Comparison of ENCODE assay signal across 20 mouse cellular contexts in the genomic region with DNA sequence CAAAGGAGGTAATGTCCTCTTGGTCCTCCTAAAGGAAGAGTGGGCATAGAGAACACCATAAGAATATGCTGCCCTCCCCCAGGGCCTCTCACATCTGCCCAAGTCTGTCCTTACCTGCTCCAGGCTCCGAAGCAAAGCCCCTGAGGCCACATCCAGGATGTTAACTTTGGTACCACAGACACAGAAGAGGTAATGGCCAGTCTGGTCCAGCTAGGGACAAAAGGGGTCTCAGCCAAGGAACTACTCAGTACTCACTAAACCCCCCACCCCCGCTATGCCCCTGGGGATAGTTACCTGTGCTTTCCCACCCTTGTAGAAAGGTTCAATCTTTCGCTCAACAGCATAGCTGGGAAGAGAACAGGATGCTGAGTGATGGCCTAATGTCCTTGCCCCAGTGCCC. TPM values are rescaled to one million over a fixed set of nuclear protein-coding genes. Genes with fewer than 3 reads are reported as not detected.
A peak's percentile ranks its signal among the peaks of the same experiment; 100 is the strongest.
DNase-seq lines count a peak whose midpoint lies in the region; ATAC-seq and TF ChIP-seq lines count a peak whose summit lies in the region.
"Had no signal": no experiment of that assay in that cellular context is flagged by ENCODE, and none has a peak within 500 bp of the region (broad histone marks: within the 10 kb centered on the region; RNA-seq: fewer than 3 reads in every experiment).

No protein-coding gene starts in this region.

- H3K9me3 ChIP-seq in forebrain, embryonic 13.5 days (replicated peaks), result no peaks in the 10 kb centered on the region
- H3K9me3 ChIP-seq in forebrain, postnatal 0 days (ENCODE audit: low read length), result no peaks in the 10 kb centered on the region
- no peaks in the 10 kb centered on the region for H3K9me3 ChIP-seq in lung, embryonic 14.5 days (ENCODE audit: low read depth, low read length)
- H3K9me3 ChIP-seq in embryonic facial prominence, embryonic 12.5 days, result no peaks in the 10 kb centered on the region
- H3K9me3 ChIP-seq in liver, embryonic 15.5 days (replicated peaks), result no peaks in the 10 kb centered on the region
- H3K9me3 ChIP-seq: limb, embryonic 12.5 days; megakaryocyte, embryonic 14.5 days; stomach, embryonic 15.5 days had no signal

- no peak for ATAC-seq in forebrain, embryonic 13.5 days
- no peak for ATAC-seq in forebrain, postnatal 0 days
- ATAC-seq in lung, embryonic 14.5 days (ENCODE audit: insufficient read depth), result no peak
- no peak for ATAC-seq in embryonic facial prominence, embryonic 12.5 days (ENCODE audit: insufficient number of reproducible peaks, insufficient read depth, low FRiP score, low TSS enrichment)
- ATAC-seq in liver, embryonic 15.5 days (ENCODE audit: insufficient read depth), result no peak
- ATAC-seq in granulocyte monocyte progenitor cell, adult 5-6 weeks (replicated peaks; ENCODE audit: poor library complexity, severe bottlenecking), result no peak
- ATAC-seq: CD4-positive, CD25-positive, alpha-beta regulatory T cell, adult 4 months; hindbrain, postnatal 0 days had no signal

- WGBS in forebrain, embryonic 13.5 days, result 98% methylated on average over 3 of the region's 3 CpGs
- WGBS in forebrain, postnatal 0 days, result 95% methylated on average over 3 of the region's 3 CpGs
- 94% methylated on average over 3 of the region's 3 CpGs for WGBS in lung, embryonic 14.5 days
- 95% methylated on average over 3 of the region's 3 CpGs for WGBS in embryonic facial prominence, embryonic 12.5 days
- 83% methylated on average over 3 of the region's 3 CpGs for WGBS in liver, embryonic 15.5 days (ENCODE audit: insufficient replicate concordance)

- TF ChIP-seq CTCF in forebrain, postnatal 0 days (IDR thresholded peaks at IDR 0.05; ENCODE audit: low read depth), result no peak
- no peak for TF ChIP-seq CTCF in lung, embryonic 14.5 days (IDR thresholded peaks at IDR 0.05; ENCODE audit: low read depth)

- H3K4me1 ChIP-seq in forebrain, embryonic 13.5 days, result peaks cover 19% of the 10 kb centered on the region
- peaks cover 3% of the 10 kb centered on the region; the same call in 1 of the 2 replicates for H3K4me1 ChIP-seq in forebrain, postnatal 0 days (ENCODE audit: insufficient read depth)
- H3K4me1 ChIP-seq in lung, embryonic 14.5 days (ENCODE audit: insufficient read depth), result no peaks in the 10 kb centered on the region
- peaks cover 11% of the 10 kb centered on the region for H3K4me1 ChIP-seq in embryonic facial prominence, embryonic 12.5 days
- peaks cover 34% of the 10 kb centered on the region for H3K4me1 ChIP-seq in liver, embryonic 15.5 days (replicated peaks)
- H3K4me1 ChIP-seq: stomach, embryonic 15.5 days had no signal

- peak overlapping the region; percentile 83 for H3K4me3 ChIP-seq in forebrain, embryonic 13.5 days
- H3K4me3 ChIP-seq in forebrain, postnatal 0 days (ENCODE audit: low read depth, low read length), result no peak overlapping the region
- H3K4me3 ChIP-seq in lung, embryonic 14.5 days (ENCODE audit: low read depth, low read length), result 0 out of 2 replicates have a peak overlapping the region, but pooled peaks have one; percentile 81
- H3K4me3 ChIP-seq in embryonic facial prominence, embryonic 12.5 days, result 0 out of 2 replicates have a peak overlapping the region, but pooled peaks have one; percentile 82
- H3K4me3 ChIP-seq in liver, embryonic 15.5 days (replicated peaks), result no peak overlapping the region
- H3K4me3 ChIP-seq: heart, adult 2 months had no signal

- DNase-seq in forebrain, postnatal 0 days, result no peak
- DNase-seq in lung, embryonic 14.5 days, result no peak
- no peak for DNase-seq in lung, postnatal 25 days (ENCODE audit: low spot score)
- DNase-seq: heart, adult 2 months; heart, postnatal 10 days; kidney, adult 18-20 months; spleen, adult 18-20 months; thymus, postnatal 14 days had no signal

- peak overlapping the region; percentile 89 for H3K4me2 ChIP-seq in forebrain, embryonic 13.5 days
- H3K4me2 ChIP-seq in forebrain, postnatal 0 days (ENCODE audit: low read depth), result no peak overlapping the region
- peak overlapping the region; percentile 63 for H3K4me2 ChIP-seq in lung, embryonic 14.5 days
- peak overlapping the region; percentile 71; the same call in 1 of the 2 replicates for H3K4me2 ChIP-seq in embryonic facial prominence, embryonic 12.5 days (replicated peaks)
- 0 out of 2 replicates have a peak overlapping the region, but pooled peaks have one; percentile 83 for H3K4me2 ChIP-seq in liver, embryonic 15.5 days

- no peaks in the 10 kb centered on the region for H3K27me3 ChIP-seq in forebrain, embryonic 13.5 days
- H3K27me3 ChIP-seq in forebrain, postnatal 0 days (ENCODE audit: insufficient read depth, low read length), result no peaks in the 10 kb centered on the region
- no peaks in the 10 kb centered on the region for H3K27me3 ChIP-seq in lung, embryonic 14.5 days (ENCODE audit: insufficient read depth, low read length)
- no peaks in the 10 kb centered on the region for H3K27me3 ChIP-seq in embryonic facial prominence, embryonic 12.5 days
- no peaks in the 10 kb centered on the region for H3K27me3 ChIP-seq in liver, embryonic 15.5 days
- H3K27me3 ChIP-seq: limb, embryonic 12.5 days; megakaryocyte, embryonic 14.5 days; stomach, embryonic 15.5 days had no signal

- H3K9ac ChIP-seq in forebrain, embryonic 13.5 days, result no peak overlapping the region
- H3K9ac ChIP-seq in forebrain, postnatal 0 days, result no peak overlapping the region
- H3K9ac ChIP-seq in lung, embryonic 14.5 days, result no peak overlapping the region
- H3K9ac ChIP-seq in embryonic facial prominence, embryonic 12.5 days, result no peak overlapping the region
- H3K9ac ChIP-seq in liver, embryonic 15.5 days, result no peak overlapping the region
- H3K9ac ChIP-seq: limb, embryonic 12.5 days; stomach, embryonic 15.5 days had no signal

- H3K27ac ChIP-seq in forebrain, embryonic 13.5 days, result no peak overlapping the region
- H3K27ac ChIP-seq in forebrain, postnatal 0 days (ENCODE audit: low read depth, low read length), result no peak overlapping the region
- no peak overlapping the region for H3K27ac ChIP-seq in lung, embryonic 14.5 days (ENCODE audit: low read depth)
- no peak overlapping the region for H3K27ac ChIP-seq in embryonic facial prominence, embryonic 12.5 days
- H3K27ac ChIP-seq in liver, embryonic 15.5 days (replicated peaks), result no peak overlapping the region
- H3K27ac ChIP-seq: heart, adult 2 months; hindbrain, postnatal 0 days; limb, embryonic 12.5 days; stomach, embryonic 15.5 days had no signal

- peaks cover 45% of the 10 kb centered on the region for H3K36me3 ChIP-seq in forebrain, embryonic 13.5 days (ENCODE audit: poor library complexity, severe bottlenecking)
- peaks cover 40% of the 10 kb centered on the region for H3K36me3 ChIP-seq in forebrain, postnatal 0 days (ENCODE audit: insufficient read depth)
- peaks cover 42% of the 10 kb centered on the region for H3K36me3 ChIP-seq in lung, embryonic 14.5 days (ENCODE audit: insufficient read depth)
- H3K36me3 ChIP-seq in embryonic facial prominence, embryonic 12.5 days, result peaks cover 42% of the 10 kb centered on the region
- H3K36me3 ChIP-seq in liver, embryonic 15.5 days (replicated peaks), result peaks cover 33% of the 10 kb centered on the region

RNA-seq across cellular contexts. Expression of gene Tbl3, which starts 1.6 kb away (rescaled TPM):
- polyA plus RNA-seq in forebrain, embryonic 13.5 days (2015; fragmentation: Nextera tagmentation; extraction: Ambion mirVana), result 86.9 and 107 TPM in 2 replicates
- 39.0 and 59.2 TPM in 2 replicates for total RNA-seq in forebrain, postnatal 0 days (2014; rRNA removed)
- polyA plus RNA-seq in forebrain, postnatal 0 days (2015; fragmentation: Nextera tagmentation; extraction: Ambion mirVana), result 45.7 and 48.0 TPM in 2 replicates
- 97.9 and 112 TPM in 2 replicates for polyA plus RNA-seq in lung, embryonic 14.5 days (2014; fragmentation: Nextera tagmentation; extraction: Ambion mirVana)
- polyA plus RNA-seq in embryonic facial prominence, embryonic 12.5 days (2016; fragmentation: Nextera tagmentation; extraction: Ambion mirVana), result 93.9 and 94.2 TPM in 2 replicates
- polyA plus RNA-seq in liver, embryonic 15.5 days (2015; fragmentation: Nextera tagmentation; extraction: Ambion mirVana), result 35.0 and 40.6 TPM in 2 replicates
- total RNA-seq in granulocyte monocyte progenitor cell, adult 5-6 weeks (2014; fragmentation: Nextera tagmentation), result 39.5 and 44.5 TPM in 2 replicates
- 44.1 and 54.9 TPM in 2 replicates for total RNA-seq in granulocyte monocyte progenitor cell, adult 5-6 weeks (2017)

RNA-seq across cellular contexts. Expression of gene Noxo1, which starts 9.8 kb away (rescaled TPM):
- 1.3 TPM in 2 replicates for polyA plus RNA-seq in forebrain, embryonic 13.5 days (2015; fragmentation: Nextera tagmentation; extraction: Ambion mirVana)
- 3.8 and 4.5 TPM in 2 replicates for total RNA-seq in forebrain, postnatal 0 days (2014; rRNA removed)
- 1.4 and 2.5 TPM in 2 replicates for polyA plus RNA-seq in forebrain, postnatal 0 days (2015; fragmentation: Nextera tagmentation; extraction: Ambion mirVana)
- 3.5 and 5.0 TPM in 2 replicates for polyA plus RNA-seq in lung, embryonic 14.5 days (2014; fragmentation: Nextera tagmentation; extraction: Ambion mirVana)
- 3.0 and 5.5 TPM in 2 replicates for polyA plus RNA-seq in embryonic facial prominence, embryonic 12.5 days (2016; fragmentation: Nextera tagmentation; extraction: Ambion mirVana)
- polyA plus RNA-seq in liver, embryonic 15.5 days (2015; fragmentation: Nextera tagmentation; extraction: Ambion mirVana), result 0.14 and 0.16 TPM in 2 replicates
- total RNA-seq in granulocyte monocyte progenitor cell, adult 5-6 weeks (2014; fragmentation: Nextera tagmentation), result 1.4 TPM in 1 of 2 replicates, not detected in the other
- total RNA-seq in granulocyte monocyte progenitor cell, adult 5-6 weeks (2017), result 0.60 and 2.1 TPM in 2 replicates

RNA-seq across cellular contexts. Expression of gene Gfer, which starts 9.9 kb away (rescaled TPM):
- polyA plus RNA-seq in forebrain, embryonic 13.5 days (2015; fragmentation: Nextera tagmentation; extraction: Ambion mirVana), result 40.7 and 42.5 TPM in 2 replicates
- total RNA-seq in forebrain, postnatal 0 days (2014; rRNA removed), result 34.5 and 34.7 TPM in 2 replicates
- polyA plus RNA-seq in forebrain, postnatal 0 days (2015; fragmentation: Nextera tagmentation; extraction: Ambion mirVana), result 35.4 and 38.0 TPM in 2 replicates
- polyA plus RNA-seq in lung, embryonic 14.5 days (2014; fragmentation: Nextera tagmentation; extraction: Ambion mirVana), result 53.9 and 54.4 TPM in 2 replicates
- 47.9 and 48.0 TPM in 2 replicates for polyA plus RNA-seq in embryonic facial prominence, embryonic 12.5 days (2016; fragmentation: Nextera tagmentation; extraction: Ambion mirVana)
- polyA plus RNA-seq in liver, embryonic 15.5 days (2015; fragmentation: Nextera tagmentation; extraction: Ambion mirVana), result 22.8 and 25.2 TPM in 2 replicates
- total RNA-seq in granulocyte monocyte progenitor cell, adult 5-6 weeks (2014; fragmentation: Nextera tagmentation), result 28.9 and 33.2 TPM in 2 replicates
- 45.1 and 64.0 TPM in 2 replicates for total RNA-seq in granulocyte monocyte progenitor cell, adult 5-6 weeks (2017)

RNA-seq across cellular contexts. Expression of gene Rnf151, which starts 12.0 kb away (rescaled TPM):
- 0.18 TPM in 1 of 2 replicates, not detected in the other for polyA plus RNA-seq in forebrain, embryonic 13.5 days (2015; fragmentation: Nextera tagmentation; extraction: Ambion mirVana)
- total RNA-seq in forebrain, postnatal 0 days (2014; rRNA removed), result 0.69 TPM in 1 of 2 replicates, not detected in the other
- not detected in 2 replicates for polyA plus RNA-seq in forebrain, postnatal 0 days (2015; fragmentation: Nextera tagmentation; extraction: Ambion mirVana)
- 0.46 and 0.71 TPM in 2 replicates for polyA plus RNA-seq in lung, embryonic 14.5 days (2014; fragmentation: Nextera tagmentation; extraction: Ambion mirVana)
- polyA plus RNA-seq in embryonic facial prominence, embryonic 12.5 days (2016; fragmentation: Nextera tagmentation; extraction: Ambion mirVana), result 0.22 TPM in 1 of 2 replicates, not detected in the other
- not detected in 2 replicates for polyA plus RNA-seq in liver, embryonic 15.5 days (2015; fragmentation: Nextera tagmentation; extraction: Ambion mirVana)
- total RNA-seq in granulocyte monocyte progenitor cell, adult 5-6 weeks (2014; fragmentation: Nextera tagmentation), result 1.2 TPM in 1 of 2 replicates, not detected in the other
- total RNA-seq in granulocyte monocyte progenitor cell, adult 5-6 weeks (2017), result not detected in 2 replicates
- total RNA-seq: adrenal gland, postnatal 4 days; gastrocnemius, adult 18-20 months; heart, adult 2 months; heart, postnatal 10 days; hindbrain, postnatal 0 days; layer of hippocampus, postnatal 25 days had no signal
- polyA plus RNA-seq: CD4-positive, CD25-positive, alpha-beta regulatory T cell, adult 4 months; hindbrain, postnatal 0 days; stomach, embryonic 15.5 days had no signal

RNA-seq across cellular contexts. Expression of gene Rps2, which starts 12.1 kb away (rescaled TPM):
- 992 and 1,023 TPM in 2 replicates for polyA plus RNA-seq in forebrain, embryonic 13.5 days (2015; fragmentation: Nextera tagmentation; extraction: Ambion mirVana)
- 2,317 and 3,198 TPM in 2 replicates for total RNA-seq in forebrain, postnatal 0 days (2014; rRNA removed)
- 884 and 936 TPM in 2 replicates for polyA plus RNA-seq in forebrain, postnatal 0 days (2015; fragmentation: Nextera tagmentation; extraction: Ambion mirVana)
- 1,798 and 1,884 TPM in 2 replicates for polyA plus RNA-seq in lung, embryonic 14.5 days (2014; fragmentation: Nextera tagmentation; extraction: Ambion mirVana)
- 1,116 and 1,117 TPM in 2 replicates for polyA plus RNA-seq in embryonic facial prominence, embryonic 12.5 days (2016; fragmentation: Nextera tagmentation; extraction: Ambion mirVana)
- 1,043 and 1,068 TPM in 2 replicates for polyA plus RNA-seq in liver, embryonic 15.5 days (2015; fragmentation: Nextera tagmentation; extraction: Ambion mirVana)
- 4,639 and 4,919 TPM in 2 replicates for total RNA-seq in granulocyte monocyte progenitor cell, adult 5-6 weeks (2014; fragmentation: Nextera tagmentation)
- total RNA-seq in granulocyte monocyte progenitor cell, adult 5-6 weeks (2017), result 1,990 and 2,495 TPM in 2 replicates

Comparison
In these comparisons a context has a peak if more than half of its experiments do, and no peak if none do; other contexts are left out.
1. H3K4me3 ChIP-seq: peak in forebrain, embryonic 13.5 days (single experiment), lung, embryonic 14.5 days (single experiment) and embryonic facial prominence, embryonic 12.5 days (single experiment); none in forebrain, postnatal 0 days (single experiment) and liver, embryonic 15.5 days (single experiment).